Mouse (Mus musculus): ENCODE measurements around the gene Rnf224. TPM values are rescaled to one million over a fixed set of nuclear protein-coding genes. Genes with fewer than 3 reads are reported as not detected.

Rnf224 gene
- total and polyA plus RNA-seq, 3 experiments = 0.13 to 0.66 TPM; not detected in 1

DNA sequence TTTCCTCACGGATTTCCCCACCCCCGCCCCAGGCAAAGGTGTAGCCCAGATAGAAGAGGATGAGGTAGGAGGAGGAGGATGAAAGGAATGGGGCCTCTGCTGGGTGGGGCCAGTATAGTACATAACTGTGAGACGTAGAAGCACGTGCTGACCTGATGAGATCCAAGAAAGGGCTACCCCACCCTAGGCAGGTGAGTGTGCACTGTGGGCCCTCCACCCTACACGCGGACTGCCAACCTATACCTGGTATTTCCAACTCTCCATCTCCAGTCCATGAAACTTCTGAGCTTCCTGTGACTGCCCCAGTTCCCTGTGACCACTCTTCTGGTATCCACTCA is 4.8 kb upstream of the Rnf224 start:
- no peak for ATAC-seq (ENCODE audit: extremely low read depth, insufficient number of reproducible peaks, low FRiP score, poor library complexity, severe bottlenecking)
- peak overlapping the region; percentile 69; the same call in 1 of the 2 replicates for H3K4me3 ChIP-seq (ENCODE audit: low read depth, low read length)
- H3K27me3 ChIP-seq (ENCODE audit: insufficient read depth, low read length) = peaks cover 45% of the 10 kb centered on the region
- TF ChIP-seq TAL1 (conservative IDR thresholded peaks at IDR 0.05; ENCODE audit: low read depth, low read length) (no peak), CTCF (IDR thresholded peaks at IDR 0.05; ENCODE audit: low read depth, low read length) (no peak), POLR2AphosphoS5 (IDR thresholded peaks at IDR 0.05; ENCODE audit: insufficient replicate concordance, low read depth, low read length) (no peak), GATA1 (IDR thresholded peaks at IDR 0.05; ENCODE audit: borderline replicate concordance, low read length) (no peak), GATA2 (IDR thresholded peaks at IDR 0.05; ENCODE audit: borderline replicate concordance, low read depth, low read length) (no peak)
- peaks cover 84% of the 10 kb centered on the region for H3K4me1 ChIP-seq (ENCODE audit: insufficient read depth, low read depth, low read length)
- no peak for DNase-seq (ENCODE audit: low spot score)
- H3K36me3 ChIP-seq (replicated peaks) = peaks cover 34% of the 10 kb centered on the region
- H3K9me3 ChIP-seq (replicated peaks) = no peaks in the 10 kb centered on the region

DNA sequence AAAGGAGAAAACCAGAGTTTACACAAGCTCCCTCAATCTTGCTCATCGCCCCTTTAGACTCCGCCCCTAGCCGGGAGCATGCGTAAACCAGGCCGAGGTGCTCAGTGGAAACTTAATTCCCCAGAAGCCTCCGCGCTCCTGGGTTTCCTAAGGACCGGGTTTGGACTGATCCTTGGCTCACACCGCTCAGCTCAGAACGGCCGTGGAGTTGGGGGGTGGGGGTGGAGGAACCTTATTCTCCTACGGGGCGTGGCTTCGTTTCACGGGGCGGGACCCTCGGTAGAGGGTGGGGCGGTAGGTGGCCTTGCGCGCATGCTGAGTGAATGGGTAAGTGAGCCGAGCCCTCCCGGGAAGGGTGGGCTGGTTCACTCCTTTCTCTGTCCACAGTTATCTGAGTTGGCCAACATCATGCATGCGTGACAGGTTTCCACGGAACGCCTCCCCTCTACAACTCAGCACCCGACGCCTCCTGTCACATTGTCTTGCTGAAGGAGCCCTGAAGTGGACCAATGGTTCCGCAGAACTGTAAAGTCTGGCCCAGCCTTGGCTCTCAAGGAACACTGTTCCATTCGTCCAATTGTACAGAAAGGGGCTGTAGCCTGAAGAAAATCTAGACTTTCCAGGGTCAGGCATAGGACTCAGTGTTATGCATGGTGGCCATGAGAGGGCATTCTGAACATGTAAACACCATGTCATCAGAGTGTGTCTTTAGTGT is 4.3 kb upstream of the Rnf224 start:
- H3K36me3 ChIP-seq (replicated peaks) = peaks cover 29% of the 10 kb centered on the region
- no peaks in the 10 kb centered on the region for H3K9me3 ChIP-seq (replicated peaks)
- H3K4me1 ChIP-seq (ENCODE audit: insufficient read depth, low read depth, low read length) = peaks cover 85% of the 10 kb centered on the region
- H3K4me3 ChIP-seq (ENCODE audit: low read depth, low read length) = peak overlapping the region; percentile 69; the same call in 1 of the 2 replicates
- DNase-seq (ENCODE audit: low spot score) = no peak
- TF ChIP-seq GATA2 (IDR thresholded peaks at IDR 0.05; ENCODE audit: borderline replicate concordance, low read depth, low read length) (no peak), TAL1 (conservative IDR thresholded peaks at IDR 0.05; ENCODE audit: low read depth, low read length) (no peak), POLR2AphosphoS5 (IDR thresholded peaks at IDR 0.05; ENCODE audit: insufficient replicate concordance, low read depth, low read length) (no peak), CTCF (IDR thresholded peaks at IDR 0.05; ENCODE audit: low read depth, low read length) (no peak), GATA1 (IDR thresholded peaks at IDR 0.05; ENCODE audit: borderline replicate concordance, low read length) (no peak)
- ATAC-seq (ENCODE audit: extremely low read depth, insufficient number of reproducible peaks, low FRiP score, poor library complexity, severe bottlenecking) = peak; percentile 31; the same call in 1 of the 2 replicates
- peaks cover 49% of the 10 kb centered on the region for H3K27me3 ChIP-seq (ENCODE audit: insufficient read depth, low read length)

DNA sequence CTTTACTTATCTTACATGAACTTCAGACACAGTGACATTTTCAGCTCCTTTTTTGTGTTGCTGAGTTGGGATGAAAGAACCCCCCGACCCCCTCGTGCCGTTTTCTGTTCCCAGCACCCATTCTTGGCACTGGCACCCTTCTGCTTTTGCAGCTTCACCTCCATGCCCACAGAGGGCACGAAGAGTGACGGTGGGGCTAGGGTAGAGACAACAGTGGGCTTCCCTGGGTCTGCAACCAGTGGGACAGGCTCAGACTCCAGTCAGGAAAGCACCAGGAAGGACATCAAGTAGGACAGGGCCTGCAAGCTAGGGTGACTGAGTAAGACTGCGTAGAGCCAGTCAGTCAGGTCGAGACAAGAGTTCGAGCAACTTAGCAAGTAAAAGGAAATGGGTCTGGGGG is 3.7 kb upstream of the Rnf224 start:
- H3K36me3 ChIP-seq (replicated peaks) = peaks cover 23% of the 10 kb centered on the region
- no peaks in the 10 kb centered on the region for H3K9me3 ChIP-seq (replicated peaks)
- H3K4me3 ChIP-seq (ENCODE audit: low read depth, low read length) = no peak overlapping the region; the same call in 1 of the 2 replicates
- no peak for TF ChIP-seq GATA2 (IDR thresholded peaks at IDR 0.05; ENCODE audit: borderline replicate concordance, low read depth, low read length)
- peaks cover 51% of the 10 kb centered on the region for H3K27me3 ChIP-seq (ENCODE audit: insufficient read depth, low read length)
- peaks cover 87% of the 10 kb centered on the region for H3K4me1 ChIP-seq (ENCODE audit: insufficient read depth, low read depth, low read length)
- ATAC-seq (ENCODE audit: extremely low read depth, insufficient number of reproducible peaks, low FRiP score, poor library complexity, severe bottlenecking) = no peak
- DNase-seq (ENCODE audit: low spot score) = no peak

DNA sequence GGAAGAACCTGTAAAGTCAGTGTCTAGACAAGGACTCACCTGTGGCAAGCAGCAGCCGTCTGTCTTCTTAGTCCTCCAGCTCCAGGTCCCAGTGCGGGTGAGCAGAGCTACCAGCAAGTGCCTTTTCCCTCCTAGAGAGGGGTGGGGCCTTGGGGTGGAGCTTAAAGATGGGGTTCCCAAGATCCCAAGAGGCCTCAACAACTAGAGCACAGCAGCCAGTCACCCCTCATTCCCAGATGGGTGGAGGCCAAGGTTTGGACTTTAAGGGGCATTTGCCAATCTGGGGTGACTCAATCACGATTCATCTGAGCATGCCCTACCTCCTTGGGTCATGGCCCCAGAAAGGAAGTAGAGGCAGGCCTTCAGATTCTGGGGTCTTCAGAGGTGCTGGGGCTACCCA is 3.2 kb upstream of the Rnf224 start:
- peaks cover 93% of the 10 kb centered on the region for H3K4me1 ChIP-seq (ENCODE audit: insufficient read depth, low read depth, low read length)
- peaks cover 51% of the 10 kb centered on the region for H3K27me3 ChIP-seq (ENCODE audit: insufficient read depth, low read length)
- TF ChIP-seq TAL1 (conservative IDR thresholded peaks at IDR 0.05; ENCODE audit: low read depth, low read length) (no peak), GATA1 (IDR thresholded peaks at IDR 0.05; ENCODE audit: borderline replicate concordance, low read length) (no peak), GATA2 (IDR thresholded peaks at IDR 0.05; ENCODE audit: borderline replicate concordance, low read depth, low read length) (no peak), CTCF (IDR thresholded peaks at IDR 0.05; ENCODE audit: low read depth, low read length) (no peak), POLR2AphosphoS5 (IDR thresholded peaks at IDR 0.05; ENCODE audit: insufficient replicate concordance, low read depth, low read length) (no peak)
- no peak for ATAC-seq (ENCODE audit: extremely low read depth, insufficient number of reproducible peaks, low FRiP score, poor library complexity, severe bottlenecking)
- no peaks in the 10 kb centered on the region for H3K9me3 ChIP-seq (replicated peaks)
- peaks cover 18% of the 10 kb centered on the region for H3K36me3 ChIP-seq (replicated peaks)
- DNase-seq (ENCODE audit: low spot score) = no peak
- H3K4me3 ChIP-seq (ENCODE audit: low read depth, low read length) = no peak overlapping the region

DNA sequence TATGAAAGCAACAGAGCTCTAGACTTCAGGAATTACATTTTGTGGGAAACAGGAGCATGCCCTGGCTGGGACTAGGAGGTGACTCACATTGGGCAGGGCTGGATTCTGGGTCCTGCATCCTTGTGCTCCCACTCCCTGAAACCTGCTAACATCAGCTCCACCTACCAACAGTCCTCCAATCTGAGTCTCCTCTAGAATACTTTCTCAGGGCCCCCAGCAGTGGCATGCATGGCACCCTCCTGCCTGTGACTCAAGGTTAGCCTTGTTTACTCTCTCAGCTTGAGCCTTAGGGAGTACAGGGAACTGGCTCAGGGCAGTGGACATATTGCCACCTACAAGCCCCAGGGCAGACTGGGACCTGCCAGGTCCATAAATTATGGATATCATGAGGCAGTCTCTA is 1.5 kb upstream of the Rnf224 start:
- TF ChIP-seq GATA1 (IDR thresholded peaks at IDR 0.05; ENCODE audit: borderline replicate concordance, low read length) (no peak), CTCF (IDR thresholded peaks at IDR 0.05; ENCODE audit: low read depth, low read length) (no peak), GATA2 (IDR thresholded peaks at IDR 0.05; ENCODE audit: borderline replicate concordance, low read depth, low read length) (no peak), TAL1 (conservative IDR thresholded peaks at IDR 0.05; ENCODE audit: low read depth, low read length) (no peak), POLR2AphosphoS5 (IDR thresholded peaks at IDR 0.05; ENCODE audit: insufficient replicate concordance, low read depth, low read length) (no peak)
- ATAC-seq (ENCODE audit: extremely low read depth, insufficient number of reproducible peaks, low FRiP score, poor library complexity, severe bottlenecking) = no peak
- H3K9me3 ChIP-seq (replicated peaks) = no peaks in the 10 kb centered on the region
- H3K36me3 ChIP-seq (replicated peaks) = peaks cover 1% of the 10 kb centered on the region
- H3K4me3 ChIP-seq (ENCODE audit: low read depth, low read length) = no peak overlapping the region
- peaks cover 48% of the 10 kb centered on the region for H3K27me3 ChIP-seq (ENCODE audit: insufficient read depth, low read length)
- H3K4me1 ChIP-seq (ENCODE audit: insufficient read depth, low read depth, low read length) = peaks cover 97% of the 10 kb centered on the region
- no peak for DNase-seq (ENCODE audit: low spot score)

DNA sequence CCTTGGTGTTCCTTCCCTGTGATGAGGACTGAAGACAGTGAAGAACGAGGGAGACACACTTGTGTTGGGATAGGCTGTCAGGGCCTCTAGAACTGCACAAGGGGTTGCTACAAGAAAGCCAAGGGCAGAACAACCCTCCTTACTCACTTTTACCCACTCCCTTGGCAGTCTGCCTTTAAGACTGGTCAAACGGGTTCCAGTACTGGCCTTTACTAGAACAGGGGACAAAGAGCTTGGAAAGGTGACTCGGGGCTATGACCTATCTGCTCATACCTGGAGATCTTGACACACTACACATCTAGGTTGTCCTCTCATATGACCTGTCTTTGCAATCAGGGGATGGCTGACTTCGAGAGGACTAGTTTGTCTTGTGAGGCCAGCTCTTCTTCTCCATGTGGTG is 935 bp upstream of the Rnf224 start:
- Histone ChIP-seq H3K36me3 (replicated peaks) (no peaks in the 10 kb centered on the region), H3K9me3 (replicated peaks) (no peaks in the 10 kb centered on the region), H3K4me3 (ENCODE audit: low read depth, low read length) (no peak overlapping the region), H3K4me1 (ENCODE audit: insufficient read depth, low read depth, low read length) (peaks cover 97% of the 10 kb centered on the region), H3K27me3 (ENCODE audit: insufficient read depth, low read length) (peaks cover 42% of the 10 kb centered on the region)
- TF ChIP-seq GATA1 (IDR thresholded peaks at IDR 0.05; ENCODE audit: borderline replicate concordance, low read length) (no peak), CTCF (IDR thresholded peaks at IDR 0.05; ENCODE audit: low read depth, low read length) (no peak), GATA2 (IDR thresholded peaks at IDR 0.05; ENCODE audit: borderline replicate concordance, low read depth, low read length) (no peak), TAL1 (conservative IDR thresholded peaks at IDR 0.05; ENCODE audit: low read depth, low read length) (no peak), POLR2AphosphoS5 (IDR thresholded peaks at IDR 0.05; ENCODE audit: insufficient replicate concordance, low read depth, low read length) (no peak)
- DNase-seq (ENCODE audit: low spot score) = no peak
- ATAC-seq (ENCODE audit: extremely low read depth, insufficient number of reproducible peaks, low FRiP score, poor library complexity, severe bottlenecking) = no peak

All from G1E (cell line).